Mouse (Mus musculus) midbrain, embryonic 10.5 days (tissue): ENCODE measurements around the gene Cdc37. TPM values are rescaled to one million over a fixed set of nuclear protein-coding genes. Genes with fewer than 3 reads are reported as not detected.

Source experiments
- DNase-seq: peaks from one replicate; pipeline ENCODE4 v3.0.0-alpha.2; 2017; ENCODE audit warnings: low spot score
- H3K27ac ChIP-seq: fragments of 300-500 bp; sonication (generic); replicated peaks from 2 replicates; pipeline ENCODE4 v1.5.1; 2016; ENCODE audit warnings: mild to moderate bottlenecking
- H3K27me3 ChIP-seq: fragments of 300-500 bp; sonication (generic); 2 replicates; pipeline ENCODE4 v1.6.1; 2016; ENCODE audit warnings: low read depth, mild to moderate bottlenecking; ENCODE audit not compliant: poor library complexity, severe bottlenecking
- H3K36me3 ChIP-seq: fragments of 300-500 bp; sonication (generic); 2 replicates; pipeline ENCODE4 v1.6.1; 2016; ENCODE audit warnings: mild to moderate bottlenecking, moderate library complexity
- H3K4me1 ChIP-seq: fragments of 300-500 bp; sonication (generic); 2 replicates; pipeline ENCODE4 v1.6.1; 2016
- H3K4me3 ChIP-seq: fragments of 300-500 bp; sonication (generic); 2 replicates; pipeline ENCODE4 v1.5.1; 2016; ENCODE audit warnings: mild to moderate bottlenecking, moderate library complexity
- H3K9me3 ChIP-seq: fragments of 300-500 bp; sonication (generic); replicated peaks from 2 replicates; pipeline ENCODE4 v1.6.1; 2016; ENCODE audit warnings: mild to moderate bottlenecking
- WGBS: fragments of 180-500 bp; shearing (Covaris S2); methylation state at CpG from one replicate; pipeline ENCODE4 v1.1.7; 2016; 5-methylcytosine and 5-hydroxymethylcytosine counted together
- polyA plus RNA-seq: library from polyadenylated mRNA; unstranded; fragments of >200 nt; fragmentation: Nextera tagmentation; extraction: Ambion mirVana; gene quantifications from 2 replicates; pipeline ENCODE4 v1.2.1, GENCODE M21; 2016

The Cdc37 gene
- polyA plus RNA-seq, 1 experiment from 2014 or later: 367 TPM

DNA sequence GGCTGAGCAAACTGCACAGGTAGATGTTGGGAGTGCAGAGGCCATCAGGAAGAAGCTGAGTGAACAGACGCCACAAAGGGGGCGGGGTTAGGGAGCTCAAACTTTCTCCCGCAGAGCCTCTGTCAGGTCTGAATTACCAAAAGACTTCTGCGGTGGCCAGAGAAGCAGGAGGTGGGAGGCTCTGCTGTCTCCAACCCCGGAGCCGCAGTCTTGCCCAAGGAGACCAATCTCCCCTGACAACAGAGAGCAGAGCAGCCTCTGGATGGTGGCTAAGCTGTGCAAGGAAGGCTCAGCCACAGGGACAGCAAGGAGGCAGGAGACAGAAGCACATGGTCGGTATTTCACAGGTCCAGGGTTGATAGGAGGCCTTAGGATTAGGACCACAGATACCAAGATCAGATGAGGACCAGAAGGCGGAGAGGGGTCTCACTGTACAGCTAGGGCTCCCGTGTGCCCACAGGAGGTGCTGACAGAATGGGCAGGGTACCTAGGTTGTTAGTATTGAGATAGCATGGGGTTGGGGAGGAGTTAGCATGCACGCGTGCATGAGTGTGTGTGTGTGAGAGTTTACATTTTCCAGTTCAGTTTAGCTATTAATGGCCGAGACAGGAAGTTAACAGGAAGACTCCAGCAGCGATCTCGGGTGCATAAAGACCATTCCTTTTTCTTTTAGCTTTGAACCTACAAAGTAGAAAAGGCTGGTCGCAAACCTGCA is 49.2 kb downstream of the Cdc37 start:
- WGBS: 43% methylated on average over 15 of the region's 15 CpGs
- H3K4me3 ChIP-seq: 0 out of 2 replicates have a peak overlapping the region, but pooled peaks have one; percentile 7
- DNase-seq: peak; percentile 40

DNA sequence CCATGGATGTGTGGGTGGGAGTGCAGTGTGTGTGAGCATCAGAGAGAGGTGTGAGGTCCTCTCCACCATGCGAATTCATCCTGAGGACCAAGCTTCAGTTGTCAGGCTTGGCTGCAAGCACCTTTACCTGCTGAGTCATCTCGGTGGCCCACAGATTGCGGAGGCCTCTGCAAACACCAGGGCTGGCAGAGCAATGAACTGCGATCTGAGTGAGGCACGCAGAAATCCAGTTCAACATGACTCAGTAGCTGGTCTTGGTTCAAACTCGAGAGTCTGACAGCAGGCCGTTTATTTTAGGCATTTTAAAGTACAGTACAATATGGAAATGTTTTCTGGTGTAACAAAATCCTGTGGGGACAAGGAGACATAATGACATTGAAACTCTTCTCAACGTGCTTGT is 52.0 kb downstream of the Cdc37 start:
- 88% methylated on average over 8 of the region's 8 CpGs for WGBS
- Histone ChIP-seq H3K27me3 (no peaks in the 10 kb centered on the region), H3K4me3 (no peak overlapping the region), H3K36me3 (peaks cover 14% of the 10 kb centered on the region), H3K4me1 (peaks cover 18% of the 10 kb centered on the region), H3K27ac (no peak overlapping the region), H3K9me3 (no peaks in the 10 kb centered on the region)
- no peak for DNase-seq

More for the DNA sequence above, 49.2 kb downstream of the Cdc37 start:
- H3K36me3 ChIP-seq: 0 out of 2 replicates have a peak, but pooled peaks cover 5% of the 10 kb centered on the region
- H3K9me3 ChIP-seq: no peaks in the 10 kb centered on the region
- no peaks in the 10 kb centered on the region for H3K27me3 ChIP-seq
- H3K27ac ChIP-seq: peak overlapping the region; percentile 49; the same call in 1 of the 2 replicates
- H3K4me1 ChIP-seq: peaks cover 30% of the 10 kb centered on the region

DNA sequence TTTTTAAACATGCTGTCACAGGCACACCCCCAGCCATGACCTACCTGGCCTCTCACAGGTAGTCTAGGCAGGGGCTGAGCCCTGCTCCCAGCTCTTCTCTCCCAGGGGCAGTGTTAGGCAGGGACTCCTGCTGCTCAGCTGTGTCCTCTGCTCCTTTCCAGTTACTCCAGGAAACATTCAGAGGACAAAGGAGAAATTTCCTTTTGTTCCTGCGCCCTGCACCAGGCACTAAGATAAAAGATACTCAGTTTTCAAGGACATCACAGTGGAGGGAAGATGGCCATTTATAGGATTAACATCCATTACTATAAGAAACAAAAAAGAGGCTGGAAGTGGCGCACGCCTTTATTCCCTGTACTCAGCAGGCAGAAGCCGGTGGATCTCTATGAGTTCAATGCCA is 53.8 kb downstream of the Cdc37 start:
- Histone ChIP-seq H3K9me3 (no peaks in the 10 kb centered on the region), H3K27me3 (no peaks in the 10 kb centered on the region), H3K4me1 (peaks cover 29% of the 10 kb centered on the region), H3K4me3 (no peak overlapping the region), H3K36me3 (peaks cover 8% of the 10 kb centered on the region), H3K27ac (no peak overlapping the region)
- 80% methylated on average over 4 of the region's 4 CpGs for WGBS
- DNase-seq: no peak

DNA sequence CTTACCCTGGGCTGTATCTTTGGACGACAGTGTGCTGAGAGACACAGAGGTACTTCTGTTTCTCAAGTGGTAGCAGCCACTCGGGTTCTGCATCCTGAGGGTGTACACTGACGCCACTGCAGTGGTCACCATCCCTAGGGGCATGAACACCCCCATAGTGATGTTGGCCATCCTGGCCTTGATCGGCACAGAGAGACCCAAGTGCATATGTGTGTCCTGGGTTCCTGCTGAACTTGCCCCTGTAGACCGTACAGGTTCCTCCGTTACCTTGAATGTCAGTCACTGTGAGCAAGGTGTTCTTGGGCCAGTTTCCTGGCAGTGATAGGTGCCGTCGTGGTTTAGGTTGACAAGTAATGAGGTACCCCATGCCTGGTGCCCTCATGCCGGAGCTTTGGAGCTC is 56.4 kb downstream of the Cdc37 start:
- Histone ChIP-seq H3K27me3 (no peaks in the 10 kb centered on the region), H3K9me3 (no peaks in the 10 kb centered on the region), H3K4me1 (peaks cover 32% of the 10 kb centered on the region), H3K36me3 (peaks cover 30% of the 10 kb centered on the region), H3K4me3 (no peak overlapping the region), H3K27ac (no peak overlapping the region)
- DNase-seq: no peak
- 96% methylated on average over 9 of the region's 9 CpGs for WGBS

DNA sequence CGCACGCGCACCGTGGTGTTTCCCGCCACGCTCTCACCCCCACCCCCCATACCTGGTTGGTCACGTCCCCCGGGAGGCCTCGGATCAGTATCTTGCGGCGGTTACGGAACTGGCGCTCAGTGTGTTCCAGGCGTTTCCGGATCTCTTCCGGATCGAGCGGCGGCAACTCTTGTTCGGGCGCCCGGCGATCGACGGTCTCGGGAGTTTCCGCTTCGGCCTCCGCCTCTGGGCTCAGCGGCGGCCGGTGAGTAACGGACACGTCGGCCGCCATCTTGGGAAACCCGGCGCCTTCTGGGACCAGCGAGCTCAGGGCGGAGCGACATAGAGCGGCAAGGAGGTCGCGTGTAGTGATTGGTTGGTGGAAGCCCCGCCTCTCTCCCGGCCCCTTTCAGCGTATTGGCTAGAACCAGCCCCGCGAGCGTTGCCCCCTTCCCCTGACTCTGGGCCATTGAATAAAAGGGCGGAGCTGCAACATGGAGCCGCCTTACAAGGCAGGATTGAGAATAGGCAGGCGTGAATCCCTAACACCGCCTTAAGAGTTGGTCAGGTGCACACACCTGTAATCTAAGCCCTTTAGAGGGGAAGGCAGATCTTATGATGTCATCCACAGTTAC is 58.0 kb downstream of the Cdc37 start, which contains the start of the genes Gm38431 and Raver1:
TSS of gene Gm38431 (minus strand) at position 291 of the 614 bp plus-strand sequence.
TSS of gene Raver1 (minus strand) at position 302 of the 614 bp plus-strand sequence.
- WGBS: under 1% methylated on average over 54 of the region's 54 CpGs
- H3K27ac ChIP-seq: peak within 1 kb of the TSS; percentile 97
- H3K9me3 ChIP-seq: no peaks in the 10 kb centered on the region
- H3K27me3 ChIP-seq: no peaks in the 10 kb centered on the region
- H3K4me3 ChIP-seq: peak within 1 kb of the TSS; percentile 81
- peak; percentile 98 for DNase-seq
- peaks cover 46% of the 10 kb centered on the region for H3K36me3 ChIP-seq
- H3K4me1 ChIP-seq: peaks cover 32% of the 10 kb centered on the region

DNA sequence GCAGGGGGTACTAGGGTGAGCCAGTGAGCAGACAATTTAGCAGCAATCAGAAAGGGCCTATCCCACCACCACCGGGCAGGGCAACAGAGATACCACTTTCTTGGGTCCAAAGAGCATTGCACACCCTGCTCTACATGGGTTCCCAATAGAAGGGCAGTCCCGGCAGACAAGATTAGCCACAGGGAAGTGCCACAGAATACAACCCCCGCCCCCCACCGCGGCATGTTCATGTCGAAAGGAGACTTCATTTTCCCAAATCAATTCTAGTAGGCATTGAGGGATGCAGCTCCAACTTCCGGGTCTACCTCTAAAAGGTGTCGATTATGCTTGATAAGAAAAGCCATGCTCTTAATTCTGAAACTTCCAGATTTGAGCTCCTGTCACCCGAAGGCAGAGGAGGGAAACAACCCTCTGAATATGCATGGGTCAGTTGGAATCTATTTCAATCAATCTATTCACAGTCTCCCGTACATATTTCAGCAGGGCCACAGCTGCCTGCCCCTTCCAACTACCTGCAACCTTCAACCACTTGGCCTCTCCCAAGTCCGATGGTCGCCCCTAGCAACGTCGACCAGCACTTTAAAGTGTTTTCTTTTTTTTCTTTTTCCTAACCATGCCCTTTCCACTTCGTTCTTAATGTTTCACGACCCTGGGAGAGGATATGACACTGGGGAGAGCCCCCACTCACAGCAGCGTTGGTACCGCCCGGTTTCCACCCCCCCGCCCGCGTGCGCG is 58.6 kb downstream of the Cdc37 start:
- peaks cover 53% of the 10 kb centered on the region for H3K36me3 ChIP-seq
- H3K27ac ChIP-seq: peak overlapping the region; percentile 97
- no peaks in the 10 kb centered on the region for H3K27me3 ChIP-seq
- no peaks in the 10 kb centered on the region for H3K9me3 ChIP-seq
- DNase-seq: peak; percentile 20
- 5% methylated on average over 24 of the region's 24 CpGs for WGBS
- peaks cover 32% of the 10 kb centered on the region for H3K4me1 ChIP-seq
- H3K4me3 ChIP-seq: peak overlapping the region; percentile 81

DNA sequence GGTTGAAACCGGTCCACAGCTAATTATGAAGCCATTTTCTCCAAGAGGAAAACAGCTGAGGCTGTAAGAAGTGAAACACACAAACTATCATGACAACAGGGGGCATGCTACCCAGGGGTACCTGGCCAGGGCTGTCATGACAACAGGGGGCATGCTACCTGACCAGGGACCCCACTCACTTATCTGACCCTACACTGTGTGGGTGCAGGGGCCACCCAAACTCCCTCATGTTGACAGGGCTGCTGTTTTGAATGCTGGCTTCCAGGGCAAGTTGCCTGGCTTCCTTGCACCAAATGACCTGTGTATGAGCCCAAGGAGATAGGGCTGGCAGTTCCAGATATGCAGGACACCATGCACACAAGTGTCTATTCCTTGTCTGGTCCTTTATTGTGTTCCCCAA is 59.2 kb downstream of the Cdc37 start:
- WGBS: 90% methylated on average over 1 of the region's 1 CpGs
- DNase-seq: no peak
- peaks cover 59% of the 10 kb centered on the region for H3K36me3 ChIP-seq
- H3K4me1 ChIP-seq: peaks cover 28% of the 10 kb centered on the region
- H3K27ac ChIP-seq: peak overlapping the region; percentile 97; the same call in 1 of the 2 replicates
- H3K4me3 ChIP-seq: peak overlapping the region; percentile 81
- no peaks in the 10 kb centered on the region for H3K27me3 ChIP-seq
- no peaks in the 10 kb centered on the region for H3K9me3 ChIP-seq

DNA sequence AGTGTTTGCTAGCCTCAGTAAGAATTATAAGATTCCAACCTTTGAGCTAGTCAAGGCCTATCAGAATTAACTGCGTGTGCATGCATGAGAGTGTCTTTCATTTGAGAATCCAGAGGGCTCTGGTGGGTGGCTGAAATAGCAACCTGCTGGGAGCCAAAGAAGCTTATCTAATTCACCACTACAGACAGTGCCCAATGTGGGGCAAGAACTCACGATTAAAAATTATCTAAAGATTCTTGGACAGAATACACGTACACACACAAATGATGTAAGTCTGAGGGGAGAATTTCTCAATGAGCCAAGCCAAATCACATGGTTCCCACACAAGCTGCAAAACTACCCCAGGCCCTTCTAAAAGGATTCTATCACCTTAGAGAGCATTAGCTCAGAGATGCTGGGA is 66.5 kb downstream of the Cdc37 start:
- Histone ChIP-seq H3K9me3 (no peaks in the 10 kb centered on the region), H3K27ac (no peak overlapping the region), H3K36me3 (peaks cover 99% of the 10 kb centered on the region), H3K4me1 (no peaks in the 10 kb centered on the region), H3K27me3 (no peaks in the 10 kb centered on the region), H3K4me3 (no peak overlapping the region)
- no peak for DNase-seq
- WGBS: 91% methylated on average over 3 of the region's 3 CpGs

Other genes starting within 250 kb of the Cdc37 start
- gene Dnmt1, start 190.1 kb downstream of the Cdc37 start, polyA plus RNA-seq: 141 and 145 TPM in 2 replicates
- gene S1pr2, start 173.2 kb downstream of the Cdc37 start, polyA plus RNA-seq: 19.1 and 22.1 TPM in 2 replicates
- 141 and 143 TPM in 2 replicates for gene Mrpl4, start 147.2 kb downstream of the Cdc37 start, polyA plus RNA-seq
- 4.5 and 4.9 TPM in 2 replicates for gene Icam1, start 134.0 kb downstream of the Cdc37 start, polyA plus RNA-seq
- gene Icam4, start 120.6 kb downstream of the Cdc37 start, polyA plus RNA-seq: 5.6 and 5.9 TPM in 2 replicates
- gene Icam5, start 117.9 kb downstream of the Cdc37 start, polyA plus RNA-seq: 0.05 TPM in 1 of 2 replicates, not detected in the other
- 0.91 and 1.2 TPM in 2 replicates for gene Zglp1, start 82.9 kb downstream of the Cdc37 start, polyA plus RNA-seq
- gene Gm49373, start 76.9 kb downstream of the Cdc37 start, polyA plus RNA-seq: 1.0 and 1.3 TPM in 2 replicates
- 57.1 and 66.7 TPM in 2 replicates for gene Fdx1l, start 76.4 kb downstream of the Cdc37 start, polyA plus RNA-seq
- 3.4 and 3.9 TPM in 2 replicates for gene Gm38431, start 58.0 kb downstream of the Cdc37 start, polyA plus RNA-seq
- 95.4 and 102 TPM in 2 replicates for gene Raver1, start 58.0 kb downstream of the Cdc37 start, polyA plus RNA-seq
- 13.6 and 14.8 TPM in 2 replicates for gene Tyk2, start 18.7 kb downstream of the Cdc37 start, polyA plus RNA-seq
- gene Pde4a, start 15.7 kb upstream of the Cdc37 start, polyA plus RNA-seq: 3.8 and 5.0 TPM in 2 replicates
- gene Keap1, start 89.4 kb upstream of the Cdc37 start, polyA plus RNA-seq: 47.1 and 50.8 TPM in 2 replicates
- gene S1pr5, start 98.5 kb upstream of the Cdc37 start, polyA plus RNA-seq: 0.10 and 0.11 TPM in 2 replicates
- gene Atg4d, start 115.3 kb upstream of the Cdc37 start, polyA plus RNA-seq: 48.6 and 49.9 TPM in 2 replicates
- 16.2 and 21.0 TPM in 2 replicates for gene Kri1, start 138.0 kb upstream of the Cdc37 start, polyA plus RNA-seq
- 51.4 and 61.3 TPM in 2 replicates for gene Cdkn2d, start 141.4 kb upstream of the Cdc37 start, polyA plus RNA-seq
- 1.1 and 2.9 TPM in 2 replicates for gene Ap1m2, start 162.4 kb upstream of the Cdc37 start, polyA plus RNA-seq
- 65.8 and 72.2 TPM in 2 replicates for gene Slc44a2, start 170.7 kb upstream of the Cdc37 start, polyA plus RNA-seq
- 295 and 321 TPM in 2 replicates for gene Ilf3, start 217.9 kb upstream of the Cdc37 start, polyA plus RNA-seq